Mouse (Mus musculus): ENCODE measurements at regions not wholly inside any gene's neighbourhood (a gene's known extent, or its start where the extent isn't known, plus 50 kb on each side); places are given as distances from the start of the nearest gene placed in this dataset.
"Not testable (repeated sequence)": the region's sequence is repeated elsewhere in the genome, so short reads cannot be mapped to it uniquely, and the experiment has no call there.

GRCm38 (mm10) chr17:91466822-91467221, 374.0 kb upstream of the Nrxn1 start:
- Histone ChIP-seq H3K27ac (replicated peaks; ENCODE audit: insufficient read depth, low read depth, low read length) (no peak overlapping the region), H3K79me2 (ENCODE audit: control insufficient read depth, insufficient read depth, low read length) (no peaks in the 10 kb centered on the region), H3K4me1 (ENCODE audit: control insufficient read depth, insufficient read depth, low read length) (no peaks in the 10 kb centered on the region), H3K9ac (ENCODE audit: low read depth, low read length) (no peak overlapping the region), H3K27me3 (ENCODE audit: control insufficient read depth, insufficient read depth, low read length) (no peaks in the 10 kb centered on the region), H3K4me3 (ENCODE audit: insufficient read depth, low read depth, low read length) (no peak overlapping the region), H3K36me3 (ENCODE audit: control insufficient read depth, insufficient read depth, low read length) (no peaks in the 10 kb centered on the region)
- WGBS: 65% methylated on average over 8 of the region's 8 CpGs
- DNase-seq (ENCODE audit: extremely low read depth, low read depth, low spot score): no peak
- no peak for TF ChIP-seq CTCF (IDR thresholded peaks at IDR 0.05; ENCODE audit: low read depth, low read length)
- TF ChIP-seq POLR2A (IDR thresholded peaks at IDR 0.05; ENCODE audit: extremely low read depth, insufficient read depth, low read length): no peak

DNA sequence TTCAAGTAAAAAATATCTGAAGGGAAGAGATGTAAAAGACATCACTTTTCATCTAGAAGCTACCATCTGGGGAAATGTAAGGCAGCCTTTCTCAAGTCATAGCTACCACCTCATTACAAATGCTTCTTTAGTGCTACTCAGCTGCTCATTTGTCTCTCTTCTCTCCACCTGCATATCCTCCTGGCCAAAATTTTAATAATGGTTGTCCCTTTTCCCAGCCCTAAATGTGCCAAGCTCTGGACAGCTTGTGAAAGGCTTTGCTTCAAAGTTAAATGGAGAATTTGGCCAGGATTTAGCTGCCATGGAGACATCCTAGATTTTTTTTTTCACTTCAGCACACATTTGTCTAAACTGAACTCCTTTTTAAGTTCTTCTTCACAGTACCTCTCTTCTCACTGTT, 358.8 kb upstream of the Nrxn1 start:
- Histone ChIP-seq H3K36me3 (ENCODE audit: control insufficient read depth, insufficient read depth, low read length) (no peaks in the 10 kb centered on the region), H3K79me2 (ENCODE audit: control insufficient read depth, insufficient read depth, low read length) (no peaks in the 10 kb centered on the region)
- no peak for DNase-seq (ENCODE audit: extremely low read depth, low read depth, low spot score)

DNA sequence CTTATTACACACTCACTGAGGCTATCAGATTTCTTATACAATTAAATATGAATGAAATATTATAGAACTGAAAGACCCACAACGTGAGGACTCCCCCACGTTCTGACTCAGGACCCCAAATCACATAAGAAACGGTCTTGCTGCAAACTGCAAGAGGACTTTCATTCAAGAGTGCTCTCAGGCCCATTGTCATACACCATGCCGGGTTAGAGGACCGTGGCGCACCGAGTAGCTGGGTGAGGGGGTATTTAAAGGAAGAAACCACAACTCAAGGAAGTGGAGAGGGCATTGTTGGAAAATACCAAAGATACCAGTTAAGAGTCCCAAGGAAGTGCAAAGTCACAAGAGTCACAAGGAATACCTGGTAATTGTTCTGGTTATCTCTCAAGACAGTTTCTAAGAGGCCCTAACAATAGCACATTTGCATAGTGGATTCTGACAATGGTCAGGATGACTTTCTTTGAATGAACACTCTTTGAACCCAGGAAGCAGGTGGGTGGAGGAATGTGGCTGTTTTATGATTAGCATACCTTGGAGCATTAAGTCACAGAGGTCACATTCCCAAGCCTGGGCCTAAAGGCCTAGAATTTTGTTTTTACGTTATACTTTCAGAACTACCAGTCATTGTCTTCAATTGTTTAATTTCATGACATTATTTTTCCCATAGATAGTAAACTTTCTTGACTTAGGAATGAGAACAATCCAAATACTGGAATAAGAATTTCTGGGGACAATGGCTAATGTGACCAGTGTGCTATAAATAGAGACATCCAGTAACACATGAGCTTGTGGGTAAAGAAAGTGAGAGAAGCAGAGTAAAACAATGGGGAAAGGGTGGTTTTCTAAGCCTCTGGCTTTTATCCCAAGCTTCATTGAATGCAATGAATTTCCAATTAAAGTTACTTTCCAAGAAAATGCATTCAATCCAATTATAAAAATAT, 339.2 kb upstream of the Nrxn1 start:
- H3K4me3 ChIP-seq (ENCODE audit: insufficient read depth, low read depth, low read length); H3K9ac ChIP-seq (ENCODE audit: low read depth, low read length); H3K27me3 ChIP-seq (ENCODE audit: control insufficient read depth, insufficient read depth, low read length); H3K4me1 ChIP-seq (ENCODE audit: control insufficient read depth, insufficient read depth, low read length); H3K79me2 ChIP-seq (ENCODE audit: control insufficient read depth, insufficient read depth, low read length); H3K36me3 ChIP-seq (ENCODE audit: control insufficient read depth, insufficient read depth, low read length); DNase-seq (ENCODE audit: extremely low read depth, low read depth, low spot score); H3K27ac ChIP-seq (replicated peaks; ENCODE audit: insufficient read depth, low read depth, low read length): not testable (repeated sequence)
- 85% methylated on average over 8 of the region's 8 CpGs for WGBS

More for the DNA sequence above, 358.8 kb upstream of the Nrxn1 start:
- H3K4me3 ChIP-seq (ENCODE audit: insufficient read depth, low read depth, low read length): no peak overlapping the region
- no peaks in the 10 kb centered on the region for H3K27me3 ChIP-seq (ENCODE audit: control insufficient read depth, insufficient read depth, low read length)
- H3K9ac ChIP-seq (ENCODE audit: low read depth, low read length): no peak overlapping the region
- no peak overlapping the region for H3K27ac ChIP-seq (replicated peaks; ENCODE audit: insufficient read depth, low read depth, low read length)
- TF ChIP-seq CTCF (IDR thresholded peaks at IDR 0.05; ENCODE audit: low read depth, low read length) (no peak), POLR2A (IDR thresholded peaks at IDR 0.05; ENCODE audit: extremely low read depth, insufficient read depth, low read length) (no peak)
- H3K4me1 ChIP-seq (ENCODE audit: control insufficient read depth, insufficient read depth, low read length): no peaks in the 10 kb centered on the region

GRCm38 (mm10) chr17:91430351-91430750, 337.5 kb upstream of the Nrxn1 start:
- WGBS: 68% methylated on average over 1 of the region's 1 CpGs
- no peak for DNase-seq (ENCODE audit: extremely low read depth, low read depth, low spot score)
- Histone ChIP-seq H3K4me1 (ENCODE audit: control insufficient read depth, insufficient read depth, low read length) (no peaks in the 10 kb centered on the region), H3K27ac (replicated peaks; ENCODE audit: insufficient read depth, low read depth, low read length) (no peak overlapping the region), H3K27me3 (ENCODE audit: control insufficient read depth, insufficient read depth, low read length) (no peaks in the 10 kb centered on the region), H3K9ac (ENCODE audit: low read depth, low read length) (no peak overlapping the region), H3K4me3 (ENCODE audit: insufficient read depth, low read depth, low read length) (no peak overlapping the region), H3K36me3 (ENCODE audit: control insufficient read depth, insufficient read depth, low read length) (no peaks in the 10 kb centered on the region), H3K79me2 (ENCODE audit: control insufficient read depth, insufficient read depth, low read length) (no peaks in the 10 kb centered on the region)
- TF ChIP-seq POLR2A (IDR thresholded peaks at IDR 0.05; ENCODE audit: extremely low read depth, insufficient read depth, low read length): no peak
- no peak for TF ChIP-seq CTCF (IDR thresholded peaks at IDR 0.05; ENCODE audit: low read depth, low read length)

GRCm38 (mm10) chr17:91425120-91425519, 332.2 kb upstream of the Nrxn1 start:
- H3K4me3 ChIP-seq (ENCODE audit: insufficient read depth, low read depth, low read length): no peak overlapping the region
- no peaks in the 10 kb centered on the region for H3K36me3 ChIP-seq (ENCODE audit: control insufficient read depth, insufficient read depth, low read length)
- H3K4me1 ChIP-seq (ENCODE audit: control insufficient read depth, insufficient read depth, low read length): no peaks in the 10 kb centered on the region
- H3K79me2 ChIP-seq (ENCODE audit: control insufficient read depth, insufficient read depth, low read length): no peaks in the 10 kb centered on the region
- H3K9ac ChIP-seq (ENCODE audit: low read depth, low read length): no peak overlapping the region
- no peak overlapping the region for H3K27ac ChIP-seq (replicated peaks; ENCODE audit: insufficient read depth, low read depth, low read length)
- no peak for DNase-seq (ENCODE audit: extremely low read depth, low read depth, low spot score)
- no peaks in the 10 kb centered on the region for H3K27me3 ChIP-seq (ENCODE audit: control insufficient read depth, insufficient read depth, low read length)
- TF ChIP-seq POLR2A (IDR thresholded peaks at IDR 0.05; ENCODE audit: extremely low read depth, insufficient read depth, low read length) (no peak), CTCF (IDR thresholded peaks at IDR 0.05; ENCODE audit: low read depth, low read length) (no peak)
- 79% methylated on average over 1 of the region's 1 CpGs for WGBS

DNA sequence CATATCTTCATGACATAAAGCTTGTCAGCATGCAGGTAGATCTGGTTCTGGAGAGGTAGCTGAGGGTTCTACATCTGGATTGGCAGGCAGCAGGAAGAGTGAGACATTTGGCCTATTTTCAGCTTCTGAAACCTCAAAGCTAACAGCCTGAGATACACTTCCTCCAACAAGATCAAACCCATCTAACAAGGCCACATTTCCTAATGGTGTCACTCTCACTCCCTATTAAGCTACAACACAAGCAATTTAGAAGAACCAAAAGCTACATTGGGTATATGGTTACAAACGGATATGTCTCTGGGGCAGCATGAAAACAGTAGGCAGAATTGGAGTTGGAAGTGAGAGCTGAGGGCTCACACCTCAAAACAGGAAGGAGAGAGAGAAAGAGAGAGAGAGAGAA, 325.7 kb upstream of the Nrxn1 start:
- Histone ChIP-seq H3K36me3 (ENCODE audit: control insufficient read depth, insufficient read depth, low read length) (no peaks in the 10 kb centered on the region), H3K27ac (replicated peaks; ENCODE audit: insufficient read depth, low read depth, low read length) (no peak overlapping the region), H3K79me2 (ENCODE audit: control insufficient read depth, insufficient read depth, low read length) (no peaks in the 10 kb centered on the region), H3K4me3 (ENCODE audit: insufficient read depth, low read depth, low read length) (no peak overlapping the region), H3K4me1 (ENCODE audit: control insufficient read depth, insufficient read depth, low read length) (no peaks in the 10 kb centered on the region), H3K27me3 (ENCODE audit: control insufficient read depth, insufficient read depth, low read length) (no peaks in the 10 kb centered on the region), H3K9ac (ENCODE audit: low read depth, low read length) (no peak overlapping the region)
- DNase-seq (ENCODE audit: extremely low read depth, low read depth, low spot score): no peak
- WGBS: 62% methylated on average over 1 of the region's 1 CpGs
- TF ChIP-seq POLR2A (IDR thresholded peaks at IDR 0.05; ENCODE audit: extremely low read depth, insufficient read depth, low read length) (no peak), CTCF (IDR thresholded peaks at IDR 0.05; ENCODE audit: low read depth, low read length) (no peak)
